Mouse (Mus musculus) MEL (cell line): ENCODE measurements at regions not wholly inside any gene's neighbourhood (a gene's known extent, or its start where the extent isn't known, plus 50 kb on each side); places are given as distances from the start of the nearest gene placed in this dataset.

ENCODE experiments used
- DNase-seq: peaks from one replicate; pipeline ENCODE4 v3.0.0; 2011; ENCODE audit warnings: low read depth, low spot score
- H3K27ac ChIP-seq: 2 replicates; pipeline ENCODE4 v1.5.1; 2012; ENCODE audit warnings: low read depth, mild to moderate bottlenecking, control low read depth, low read length, moderate library complexity; ENCODE audit not compliant: control insufficient read depth
- H3K27me3 ChIP-seq, 2 experiments: fragments of 150-350 bp in 1 of 2; sonication (generic) in 1 of 2; 2 replicates each; pipeline ENCODE4 v1.6.1; 2012; ENCODE audit warnings: low read length in 2 of 2, mild to moderate bottlenecking in 2 of 2, improper control_type of control experiment in 1 of 2, moderate library complexity in 1 of 2; ENCODE audit not compliant: insufficient read depth in 2 of 2, control insufficient read depth in 1 of 2
- H3K36me3 ChIP-seq, 2 experiments: 2 replicates each; pipeline ENCODE4 v1.6.1; 2012 to 2014; ENCODE audit warnings: low read length in 2 of 2, improper control_type of control experiment in 1 of 2, inconsistent platforms in 1 of 2, mild to moderate bottlenecking in 1 of 2; ENCODE audit not compliant: insufficient read depth in 2 of 2, control insufficient read depth in 1 of 2
- H3K4me1 ChIP-seq, 2 experiments: fragments of 150-350 bp in 1 of 2; sonication (generic) in 1 of 2; 2 replicates each; pipeline ENCODE4 v1.6.1; 2012; ENCODE audit warnings: low read length in 2 of 2, improper control_type of control experiment in 1 of 2, mild to moderate bottlenecking in 1 of 2; ENCODE audit not compliant: insufficient read depth in 2 of 2, control insufficient read depth in 1 of 2
- H3K4me3 ChIP-seq, 2 experiments: fragments of 150-350 bp in 1 of 2; sonication (generic) in 1 of 2; 2 replicates each; pipeline ENCODE4 v1.5.1; 2012; ENCODE audit warnings: low read depth in 2 of 2, low read length in 2 of 2, mild to moderate bottlenecking in 2 of 2, moderate library complexity in 2 of 2, control low read depth in 1 of 2, improper control_type of control experiment in 1 of 2; ENCODE audit not compliant: control insufficient read depth in 1 of 2, insufficient read depth in 1 of 2
- H3K79me2 ChIP-seq: 2 replicates; pipeline ENCODE4 v1.6.1; 2012; ENCODE audit warnings: mild to moderate bottlenecking, low read length, moderate library complexity; ENCODE audit not compliant: control insufficient read depth, poor library complexity, insufficient read depth
- H3K9ac ChIP-seq: 2 replicates; pipeline ENCODE4 v1.6.1; 2012; ENCODE audit warnings: low read depth, mild to moderate bottlenecking, control low read depth, low read length, moderate library complexity; ENCODE audit not compliant: control insufficient read depth, poor library complexity, severe bottlenecking
- H3K9me3 ChIP-seq: fragments of 150-350 bp; sonication (generic); replicated peaks from 2 replicates; pipeline ENCODE4 v1.6.1; 2012; ENCODE audit warnings: mild to moderate bottlenecking, low read length, improper control_type of control experiment, moderate library complexity; ENCODE audit not compliant: insufficient read depth
- BHLHE40 ChIP-seq: IDR thresholded peaks from 2 replicates; pipeline ENCODE4 v1.6.1; 2012; ENCODE audit warnings: low read depth, mild to moderate bottlenecking, inconsistent platforms, low read length, improper control_type of control experiment, borderline replicate concordance
- CHD1 ChIP-seq: IDR thresholded peaks from 2 replicates; pipeline ENCODE4 v1.6.1; 2012; ENCODE audit warnings: low read depth, mild to moderate bottlenecking, inconsistent platforms, low read length, improper control_type of control experiment
- CHD2 ChIP-seq: IDR thresholded peaks from 2 replicates; pipeline ENCODE4 v1.6.1; 2011; ENCODE audit warnings: low read length, improper control_type of control experiment
- ELF1 ChIP-seq: IDR thresholded peaks from 2 replicates; pipeline ENCODE4 v1.6.1; 2014; ENCODE audit warnings: low read depth, mild to moderate bottlenecking, inconsistent platforms, low read length, improper control_type of control experiment, moderate library complexity
- GATA1 ChIP-seq: IDR thresholded peaks from 2 replicates; pipeline ENCODE4 v1.6.1; 2011; ENCODE audit warnings: low read depth, low read length, improper control_type of control experiment
- HCFC1 ChIP-seq: IDR thresholded peaks from 2 replicates; pipeline ENCODE4 v1.6.1; 2012; ENCODE audit warnings: low read depth, mild to moderate bottlenecking, inconsistent platforms, low read length, improper control_type of control experiment, moderate library complexity
- JUND ChIP-seq: IDR thresholded peaks from 2 replicates; pipeline ENCODE4 v1.6.1; 2011; ENCODE audit warnings: low read depth, mild to moderate bottlenecking, improper control_type of control experiment, low read length
- KAT2A ChIP-seq: conservative IDR thresholded peaks from 2 replicates; pipeline ENCODE4 v1.6.1; 2012; ENCODE audit warnings: low read depth, low read length, improper control_type of control experiment, inconsistent platforms
- MAFK ChIP-seq: IDR thresholded peaks from 2 replicates; pipeline ENCODE4 v1.6.1; 2011; ENCODE audit warnings: low read depth, mild to moderate bottlenecking, low read length, improper control_type of control experiment, borderline replicate concordance
- MAX ChIP-seq: IDR thresholded peaks from 2 replicates; pipeline ENCODE4 v1.6.1; 2011; ENCODE audit warnings: low read length, improper control_type of control experiment
- MAZ ChIP-seq: IDR thresholded peaks from 2 replicates; pipeline ENCODE4 v1.6.1; 2012; ENCODE audit warnings: low read depth, mild to moderate bottlenecking, inconsistent platforms, low read length, improper control_type of control experiment
- MXI1 ChIP-seq: IDR thresholded peaks from 2 replicates; pipeline ENCODE4 v1.6.1; 2011; ENCODE audit warnings: mild to moderate bottlenecking, low read depth, low read length, improper control_type of control experiment
- POLR2A ChIP-seq, 2 experiments: IDR thresholded peaks; 2 replicates each; pipeline ENCODE4 v1.6.1; 2011 to 2012; ENCODE audit warnings: low read length in 2 of 2, mild to moderate bottlenecking in 2 of 2, control low read depth in 1 of 2, improper control_type of control experiment in 1 of 2, low read depth in 1 of 2, moderate library complexity in 1 of 2; ENCODE audit not compliant: control insufficient read depth in 1 of 2, insufficient read depth in 1 of 2, poor library complexity in 1 of 2
- POLR2AphosphoS5 ChIP-seq: IDR thresholded peaks from 2 replicates; pipeline ENCODE4 v1.6.1; 2012; ENCODE audit warnings: low read depth, borderline replicate concordance, mild to moderate bottlenecking, inconsistent platforms, low read length, moderate library complexity, mixed read lengths
- RAD21 ChIP-seq: IDR thresholded peaks from 2 replicates; pipeline ENCODE4 v1.6.1; 2011; ENCODE audit warnings: mild to moderate bottlenecking, low read depth, low read length, improper control_type of control experiment
- RCOR1 ChIP-seq: IDR thresholded peaks from 2 replicates; pipeline ENCODE4 v1.6.1; 2012; ENCODE audit warnings: low read depth, mild to moderate bottlenecking, inconsistent platforms, low read length, improper control_type of control experiment
- SIN3A ChIP-seq: IDR thresholded peaks from 2 replicates; pipeline ENCODE4 v1.6.1; 2012; ENCODE audit warnings: low read length, improper control_type of control experiment, inconsistent platforms
- TCF12 ChIP-seq: IDR thresholded peaks from 2 replicates; pipeline ENCODE4 v1.6.1; 2014; ENCODE audit warnings: low read depth, mild to moderate bottlenecking, inconsistent platforms, low read length, improper control_type of control experiment, moderate library complexity
- ZC3H11A ChIP-seq: IDR thresholded peaks from 2 replicates; pipeline ENCODE4 v1.6.1; 2012; ENCODE audit warnings: low read depth, mild to moderate bottlenecking, inconsistent platforms, low read length, improper control_type of control experiment
- ZMIZ1 ChIP-seq: IDR thresholded peaks from 2 replicates; pipeline ENCODE4 v1.6.1; 2012; ENCODE audit warnings: low read depth, mild to moderate bottlenecking, inconsistent platforms, low read length, improper control_type of control experiment, moderate library complexity

DNA sequence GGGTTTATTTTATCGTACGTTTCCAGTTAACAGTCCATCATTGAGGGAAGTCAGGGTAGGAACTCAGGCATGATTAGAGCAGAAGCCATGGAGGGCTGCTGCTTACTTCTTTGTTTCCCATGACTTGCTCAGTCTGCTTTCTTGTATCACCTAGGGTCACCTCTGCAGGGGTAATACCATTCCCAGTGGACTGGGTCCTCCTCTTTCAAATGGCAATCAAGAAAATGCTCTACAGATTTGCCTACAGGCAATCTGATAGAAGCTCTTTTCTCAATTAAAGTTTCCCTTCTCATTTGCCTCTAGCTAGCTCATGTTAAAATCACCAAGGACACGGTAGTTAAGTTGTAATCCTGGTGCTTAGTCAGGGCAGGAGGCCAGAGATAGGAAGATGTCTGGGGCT is 72.5 kb upstream of the Mboat1 start:
- Histone ChIP-seq H3K4me3 (no peak overlapping the region), H3K27ac (no peak overlapping the region), H3K9me3 (no peaks in the 10 kb centered on the region), H3K36me3 (no peaks in the 10 kb centered on the region), H3K27me3 (peaks cover 0 to 7% of the 10 kb centered on the region in 2 experiments; a peak in 2 of 4 replicates), H3K79me2 (no peaks in the 10 kb centered on the region), H3K9ac (no peak overlapping the region), H3K4me1 (no peaks in the 10 kb centered on the region)
- DNase-seq, result no peak
- TF ChIP-seq GATA1, result no peak
- no peak for TF ChIP-seq ZC3H11A
- TF ChIP-seq MAX, result no peak
- no peak for TF ChIP-seq HCFC1
- TF ChIP-seq RAD21, result no peak
- no peak for TF ChIP-seq POLR2AphosphoS5
- no peak for TF ChIP-seq MAFK
- TF ChIP-seq ZMIZ1, result no peak
- TF ChIP-seq KAT2A, result no peak
- TF ChIP-seq POLR2A (IDR thresholded peaks at IDR 0.05; ENCODE audit: control insufficient read depth in 1 of 2, insufficient read depth in 1 of 2, low read depth in 1 of 2, low read length in 2 of 2, poor library complexity in 1 of 2), result no peak
- no peak for TF ChIP-seq ELF1
- TF ChIP-seq BHLHE40, result no peak
- TF ChIP-seq MXI1, result no peak

GRCm38 (mm10) chr13:30062285-30062684 is 74.0 kb upstream of the Mboat1 start:
- Histone ChIP-seq H3K9ac (no peak overlapping the region), H3K9me3 (no peaks in the 10 kb centered on the region)
- TF ChIP-seq MAZ (no peak), SIN3A (no peak)
- TF ChIP-seq, all 39 proteins: peak for 0
- Histone ChIP-seq H3K27me3 (peaks cover 0 to 9% of the 10 kb centered on the region in 2 experiments), H3K4me1 (no peaks in the 10 kb centered on the region), H3K79me2 (no peaks in the 10 kb centered on the region), H3K27ac (no peak overlapping the region), H3K36me3 (no peaks in the 10 kb centered on the region), H3K4me3 (no peak overlapping the region)
- no peak for DNase-seq

DNA sequence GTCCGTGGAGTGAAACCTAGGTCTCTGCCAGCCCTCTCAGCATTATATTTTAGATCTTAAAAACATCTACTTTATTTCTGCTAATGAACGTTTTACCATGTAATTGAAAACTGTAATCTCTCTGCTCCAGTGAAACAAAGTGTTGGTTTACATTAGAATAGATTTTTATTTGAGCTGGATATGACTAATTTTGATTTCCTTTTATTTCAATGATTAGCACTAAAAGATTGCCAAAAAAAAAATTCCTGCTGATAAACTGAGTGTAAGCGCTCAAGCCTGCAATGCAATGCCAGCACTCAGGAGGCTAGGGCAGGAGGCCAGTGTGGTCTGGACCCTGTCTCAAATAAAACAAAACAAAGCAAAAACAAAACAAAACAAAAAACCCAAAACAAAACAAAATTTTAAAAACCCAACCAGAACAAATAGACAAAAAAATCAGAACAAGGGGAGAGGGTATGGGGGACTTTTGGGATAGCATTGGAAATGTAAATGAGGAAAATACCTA is 69.3 kb upstream of the E2f3 start:
- H3K9ac ChIP-seq, result no peak overlapping the region
- H3K9me3 ChIP-seq, result no peaks in the 10 kb centered on the region
- H3K36me3 ChIP-seq, result no peaks in the 10 kb centered on the region
- no peak overlapping the region for H3K4me3 ChIP-seq
- H3K27me3 ChIP-seq, result peaks cover 0 to 8% of the 10 kb centered on the region in 2 experiments
- H3K79me2 ChIP-seq, result no peaks in the 10 kb centered on the region
- TF ChIP-seq CHD2 (no peak), ELF1 (no peak), CHD1 (no peak), JUND (no peak), BHLHE40 (no peak), MAZ (no peak), GATA1 (no peak), POLR2A (IDR thresholded peaks at IDR 0.05; ENCODE audit: control insufficient read depth in 1 of 2, insufficient read depth in 1 of 2, low read depth in 1 of 2, low read length in 2 of 2, poor library complexity in 1 of 2) (no peak), RAD21 (no peak), ZC3H11A (no peak), TCF12 (no peak), RCOR1 (no peak), HCFC1 (no peak), MXI1 (no peak), KAT2A (no peak)
- H3K4me1 ChIP-seq, result no peaks in the 10 kb centered on the region
- H3K27ac ChIP-seq, result no peak overlapping the region
- DNase-seq, result no peak
